Mouse (Mus musculus) leukemia stem cell, adult 10-12 weeks (primary cell): ENCODE results near the gene Insl3. TPM values are rescaled to one million over a fixed set of nuclear protein-coding genes. Genes with fewer than 3 reads are reported as not detected.

Experiments used
- polyA plus RNA-seq: library from polyadenylated mRNA; stranded (reverse); fragments of >175 nt; gene quantifications from 2 replicates; pipeline ENCODE4 v1.2.3, GENCODE M21; 2012; ENCODE audit warnings: low replicate concordance

Insl3 gene
- polyA plus RNA-seq, result 30.3 and 31.3 TPM in 2 replicates

DNA sequence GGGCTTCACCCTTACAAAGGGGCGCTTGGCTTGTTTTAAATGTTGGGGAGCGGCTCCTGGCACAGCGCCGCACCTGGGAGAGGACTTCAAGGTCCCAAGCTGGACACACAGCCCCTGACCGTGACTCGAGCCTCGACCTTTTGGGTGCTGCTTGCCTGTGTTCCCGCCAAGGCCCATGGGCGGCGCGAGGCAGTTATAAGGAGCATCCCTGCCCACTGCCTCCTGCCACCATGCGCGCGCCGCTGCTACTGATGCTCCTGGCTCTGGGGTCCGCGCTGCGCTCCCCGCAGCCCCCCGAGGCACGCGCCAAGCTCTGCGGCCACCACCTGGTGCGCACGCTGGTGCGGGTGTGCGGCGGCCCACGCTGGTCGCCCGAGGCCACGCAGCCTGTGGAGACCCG is at the start of gene Insl3:
TSS of gene Insl3 (plus strand) at position 187 of the 400 bp plus-strand sequence.

DNA sequence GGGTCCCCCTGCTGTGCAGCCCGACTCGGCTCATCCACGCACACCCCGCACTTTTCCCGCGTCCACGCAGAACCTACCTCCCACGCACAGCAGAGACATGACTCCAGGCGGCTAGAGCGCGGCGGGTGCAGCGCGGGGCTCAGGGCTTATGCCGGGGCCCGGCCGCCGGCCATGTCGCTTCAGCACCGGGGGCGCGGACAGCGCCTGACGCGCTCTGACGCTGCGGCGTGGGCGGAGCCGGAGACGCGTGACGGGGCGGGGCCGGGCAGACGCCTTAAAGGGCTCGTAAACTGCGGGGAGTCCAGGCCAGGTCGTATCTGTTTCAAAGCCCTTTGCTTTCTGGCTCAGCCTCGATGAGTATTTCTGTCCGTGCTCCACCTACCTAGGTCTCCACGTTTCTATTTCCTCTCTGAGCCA is 17.5 kb upstream of the Insl3 start, which contains the start of gene Unc13a:
TSS of gene Unc13a (minus strand) at position 209 of the 417 bp plus-strand sequence.

DNA sequence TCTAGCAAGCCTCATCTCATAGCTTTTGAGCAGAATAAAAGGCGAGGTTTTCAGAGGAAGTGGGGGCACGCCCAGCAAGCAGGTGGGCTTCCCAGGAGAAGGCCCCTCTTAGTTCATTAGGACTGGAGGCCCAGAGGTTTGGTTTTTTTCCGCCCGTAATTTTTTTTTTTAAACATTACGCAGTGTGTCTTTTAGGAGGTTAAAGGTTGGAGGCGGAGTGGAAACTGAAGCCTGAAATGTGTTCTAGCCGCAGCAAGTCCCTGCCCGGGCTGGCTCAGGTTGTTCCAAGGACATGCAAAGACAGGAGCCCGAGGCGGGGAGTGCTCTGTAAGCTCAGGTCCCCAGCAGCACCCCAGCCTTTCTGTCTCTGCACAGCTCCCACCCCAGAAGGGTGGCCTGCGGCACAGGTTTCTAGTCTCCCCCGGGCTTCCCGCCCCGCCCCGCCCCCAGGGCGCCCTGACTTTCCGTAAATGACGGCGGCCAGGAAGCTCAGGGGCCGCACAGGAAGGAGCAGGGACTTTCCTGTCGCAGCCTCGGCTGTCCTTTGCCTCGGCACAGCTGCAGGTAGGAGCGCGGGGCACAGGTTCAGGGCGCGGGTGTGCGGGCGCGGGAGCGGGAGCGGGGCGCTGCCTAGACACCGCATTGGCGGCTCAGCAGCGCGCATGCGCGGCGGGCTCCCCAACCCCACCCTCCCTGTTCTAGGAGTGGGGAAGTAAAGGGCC is 12.8 kb upstream of the Insl3 start, which contains the start of gene Jak3:
TSS of gene Jak3 (plus strand) at position 277 of the 722 bp plus-strand sequence.

DNA sequence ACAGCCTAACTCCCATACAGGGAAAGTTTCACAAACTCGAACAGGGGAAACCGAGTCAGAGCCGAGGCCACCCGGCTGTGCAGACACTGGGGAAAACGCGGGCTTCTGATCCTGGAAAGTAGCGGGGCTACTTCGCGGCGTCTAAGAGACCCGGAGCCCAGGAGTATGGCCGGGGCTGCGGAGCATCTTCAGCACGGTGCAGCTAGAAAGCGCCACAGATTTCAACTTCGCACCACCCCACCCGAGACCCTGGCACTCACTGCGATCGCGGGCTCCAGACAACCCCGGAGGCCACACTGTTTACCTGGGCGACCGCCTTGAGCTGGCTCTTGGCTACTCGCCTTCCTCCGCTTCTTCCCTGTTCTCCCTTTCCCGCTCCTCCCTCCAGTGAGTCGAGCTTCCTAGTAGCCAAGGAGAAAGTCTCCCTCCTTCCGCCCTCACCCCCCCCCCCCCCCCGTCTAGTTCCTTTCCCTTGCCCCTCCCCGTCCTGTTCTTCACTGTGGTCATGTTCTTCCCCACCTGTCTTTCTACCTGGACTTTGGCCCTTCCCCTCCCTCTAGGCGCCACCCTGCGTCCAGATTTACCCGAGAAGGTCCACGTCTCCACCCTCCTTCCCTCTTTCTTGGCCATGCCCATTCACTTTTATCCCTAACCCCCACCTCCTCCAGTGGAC is 12.5 kb downstream of the Insl3 start, which contains the start of gene B3gnt3:
TSS of gene B3gnt3 (minus strand) at position 376 of the 673 bp plus-strand sequence.

DNA sequence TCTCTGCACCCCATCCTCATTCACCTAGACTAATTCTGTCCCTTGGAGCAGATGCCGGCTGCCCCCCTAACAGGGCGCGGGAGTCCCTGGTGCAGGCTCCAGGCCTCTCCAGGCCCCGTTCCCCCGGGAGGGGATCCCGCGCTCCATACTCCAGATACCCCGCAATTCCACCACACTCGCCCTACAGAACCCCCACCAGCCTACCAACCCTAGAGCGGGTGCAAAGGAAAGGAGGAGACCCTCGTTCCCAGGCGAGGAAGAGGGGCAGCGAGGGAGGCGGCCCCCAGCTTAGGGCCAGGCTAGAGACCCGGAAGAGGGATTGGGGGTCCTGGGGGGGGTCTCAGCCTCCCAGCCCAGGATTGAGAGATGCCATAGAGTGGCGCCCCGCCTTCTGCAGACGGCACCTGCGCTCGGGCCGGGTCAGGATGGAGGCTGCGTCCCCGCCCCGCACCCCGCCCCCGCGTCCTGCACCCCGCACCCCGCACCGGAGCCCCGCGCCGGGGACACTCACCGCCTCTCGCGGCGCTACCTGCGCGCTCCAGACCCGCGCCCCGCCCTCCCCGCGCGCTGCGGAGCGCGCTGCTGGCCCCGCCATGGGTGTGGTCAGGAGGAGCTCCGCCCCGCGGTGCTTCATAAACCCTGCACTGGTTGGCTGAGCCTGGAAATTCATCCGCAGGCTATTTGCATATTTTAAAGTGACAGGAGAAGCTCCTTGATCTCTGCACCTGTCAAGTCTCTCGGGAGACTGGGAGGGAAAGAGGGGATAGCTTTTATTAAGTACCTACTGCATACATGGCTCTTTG is 36.3 kb downstream of the Insl3 start, which contains the start of gene Fcho1:
TSS of gene Fcho1 (minus strand) at position 595 of the 803 bp plus-strand sequence.

Other genes starting within 250 kb of the Insl3 start
- gene Abhd8, start 225.6 kb upstream of the Insl3 start, polyA plus RNA-seq, result 45.0 and 50.9 TPM in 2 replicates
- gene Mrpl34, start 224.3 kb upstream of the Insl3 start, polyA plus RNA-seq, result 165 and 189 TPM in 2 replicates
- 368 and 785 TPM in 2 replicates for gene Dda1, start 220.0 kb upstream of the Insl3 start, polyA plus RNA-seq
- gene Ano8, start 203.3 kb upstream of the Insl3 start, polyA plus RNA-seq, result 5.7 and 14.5 TPM in 2 replicates
- 55.7 and 59.9 TPM in 2 replicates for gene Gtpbp3, start 201.1 kb upstream of the Insl3 start, polyA plus RNA-seq
- gene Plvap, start 177.5 kb upstream of the Insl3 start, polyA plus RNA-seq, result 112 and 117 TPM in 2 replicates
- gene Ccdc194, start 163.5 kb upstream of the Insl3 start, polyA plus RNA-seq, result 0.37 TPM in 1 of 2 replicates, not detected in the other
- 122 and 170 TPM in 2 replicates for gene Bst2, start 151.8 kb upstream of the Insl3 start, polyA plus RNA-seq
- gene Mvb12a, start 146.3 kb upstream of the Insl3 start, polyA plus RNA-seq, result 132 and 189 TPM in 2 replicates
- gene Tmem221, start 130.3 kb upstream of the Insl3 start, polyA plus RNA-seq, result 0.39 and 0.57 TPM in 2 replicates
- gene Nxnl1, start 122.6 kb upstream of the Insl3 start, polyA plus RNA-seq, result not detected in 2 replicates
- gene Slc27a1, start 120.3 kb upstream of the Insl3 start, polyA plus RNA-seq, result 1.5 and 2.9 TPM in 2 replicates
- gene Pgls, start 97.0 kb upstream of the Insl3 start, polyA plus RNA-seq, result 248 and 344 TPM in 2 replicates
- gene Fam129c, start 91.6 kb upstream of the Insl3 start, polyA plus RNA-seq, result 16.0 and 36.7 TPM in 2 replicates
- gene Colgalt1, start 78.2 kb upstream of the Insl3 start, polyA plus RNA-seq, result 42.1 and 64.1 TPM in 2 replicates
- 0.10 and 0.25 TPM in 2 replicates for gene Unc13a, start 17.5 kb upstream of the Insl3 start, polyA plus RNA-seq
- gene Jak3, start 12.9 kb upstream of the Insl3 start, polyA plus RNA-seq, result 47.1 and 71.7 TPM in 2 replicates
- 2.1 and 3.0 TPM in 2 replicates for gene B3gnt3, start 12.6 kb downstream of the Insl3 start, polyA plus RNA-seq
- 623 and 753 TPM in 2 replicates for gene Fcho1, start 36.5 kb downstream of the Insl3 start, polyA plus RNA-seq
- gene Zfp709, start 192.8 kb downstream of the Insl3 start, polyA plus RNA-seq, result 0.20 and 0.48 TPM in 2 replicates
- 0.09 and 0.49 TPM in 2 replicates for gene Zfp882, start 219.4 kb downstream of the Insl3 start, polyA plus RNA-seq
- gene Zfp617, start 219.4 kb downstream of the Insl3 start, polyA plus RNA-seq, result 0.25 and 2.2 TPM in 2 replicates